Mouse (Mus musculus) kidney, adult 2 months (tissue): Measurements from ENCODE around the gene Fam171a2.

Experiments
- CTCF ChIP-seq: fragments of 200-500 bp; conservative IDR thresholded peaks from 2 replicates; pipeline ENCODE4 v1.5.1; 2011; ENCODE audit warnings: low read depth, mild to moderate bottlenecking, control low read depth, low read length, moderate library complexity, mixed read lengths; ENCODE audit not compliant: insufficient read depth, insufficient read length
- POLR2A ChIP-seq: fragments of 200-500 bp; IDR thresholded peaks from one replicate; pipeline ENCODE4 v1.6.1; 2011; ENCODE audit warnings: low read depth, low read length, control low read depth

DNA sequence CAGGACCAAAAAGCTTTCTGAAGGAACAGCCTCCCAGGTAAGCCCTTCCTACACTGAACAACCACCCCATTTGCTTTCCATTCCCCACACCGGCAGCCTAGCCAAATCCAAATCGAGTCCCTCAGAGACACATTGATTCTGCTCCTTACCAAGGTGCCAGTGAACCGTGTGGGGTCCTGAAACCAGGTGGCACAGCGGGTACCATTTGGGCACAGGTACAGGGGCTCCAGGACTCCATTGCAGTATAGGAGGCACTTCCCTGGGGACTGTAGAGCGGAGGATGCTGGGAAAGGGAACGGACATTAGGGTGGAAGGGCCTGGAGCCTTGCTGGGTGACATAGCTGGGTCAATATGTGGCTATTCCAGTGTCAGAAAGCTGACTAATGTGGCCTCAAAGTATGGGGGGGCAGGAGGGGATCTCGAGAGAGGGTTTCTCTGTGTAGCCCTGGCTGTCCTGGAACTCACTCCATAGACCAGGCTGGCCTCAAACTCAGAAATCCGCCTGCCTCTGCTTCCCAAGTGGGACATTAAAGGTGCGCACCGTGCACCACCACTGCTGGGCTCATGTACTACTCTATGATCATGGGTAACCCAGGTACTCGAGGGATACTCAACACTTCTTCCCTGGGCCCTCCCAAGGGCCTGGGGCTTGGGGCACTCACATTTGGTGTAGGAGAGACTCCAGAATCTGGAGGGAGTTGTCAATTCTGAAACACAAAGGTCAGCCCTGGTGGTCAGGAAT, 41.8 kb downstream of the Fam171a2 start:
- TF ChIP-seq POLR2A (no peak), CTCF (no peak)
